Mouse (Mus musculus) liver, embryonic 16.5 days (tissue): ENCODE results near the gene Mettl21c. TPM values are rescaled to one million over a fixed set of nuclear protein-coding genes. Genes with fewer than 3 reads are reported as not detected.
"Not testable (repeated sequence)": the region's sequence is repeated elsewhere in the genome, so short reads cannot be mapped to it uniquely, and the experiment has no call there.

Source experiments
- ATAC-seq: fragments of 200-750 bp; cut with Nextera tagmentation; 2 replicates; pipeline ENCODE4 v1.8.0; 2017; ENCODE audit warnings: low read depth, mild to moderate bottlenecking, moderate number of reproducible peaks, moderate library complexity
- H3K27ac ChIP-seq: fragments of 300-500 bp; sonication (generic); 2 replicates; pipeline ENCODE4 v1.5.1; 2014; ENCODE audit warnings: mild to moderate bottlenecking, low read length
- H3K27me3 ChIP-seq: fragments of 300-500 bp; sonication (generic); 2 replicates; pipeline ENCODE4 v1.6.1; 2014; ENCODE audit warnings: low read depth, low read length, mixed read lengths; ENCODE audit not compliant: control insufficient read depth, insufficient read depth
- H3K36me3 ChIP-seq: fragments of 300-500 bp; sonication (generic); 2 replicates; pipeline ENCODE4 v1.6.1; 2014; ENCODE audit warnings: mild to moderate bottlenecking; ENCODE audit not compliant: control insufficient read depth, insufficient read depth
- H3K4me1 ChIP-seq: fragments of 300-500 bp; sonication (generic); 2 replicates; pipeline ENCODE4 v1.6.1; 2014; ENCODE audit warnings: low read depth, low read length, mixed read lengths; ENCODE audit not compliant: control insufficient read depth
- H3K4me2 ChIP-seq: fragments of 300-500 bp; sonication (generic); 2 replicates; pipeline ENCODE4 v1.6.1; 2014; ENCODE audit warnings: low read depth, low read length, mixed read lengths
- H3K4me3 ChIP-seq: fragments of 300-500 bp; sonication (generic); 2 replicates; pipeline ENCODE4 v1.5.1; 2014; ENCODE audit warnings: low read depth, mild to moderate bottlenecking, low read length
- H3K9ac ChIP-seq: fragments of 300-500 bp; sonication (generic); 2 replicates; pipeline ENCODE4 v1.6.1; 2014; ENCODE audit warnings: low read depth, low read length
- H3K9me3 ChIP-seq: fragments of 300-500 bp; sonication (generic); replicated peaks from 2 replicates; pipeline ENCODE4 v1.6.1; 2016; ENCODE audit warnings: low read length; ENCODE audit not compliant: control insufficient read depth
- WGBS: fragments of 180-500 bp; shearing (Covaris S2); extraction: QIAGEN DNeasy Blood & Tissue Kit; methylation state at CpG from one replicate; pipeline ENCODE4 v1.1.7; 2014; ENCODE audit not compliant: insufficient replicate concordance; 5-methylcytosine and 5-hydroxymethylcytosine counted together
- polyA plus RNA-seq: library from polyadenylated mRNA; unstranded; fragments of >200 nt; fragmentation: Nextera tagmentation; extraction: Ambion mirVana; gene quantifications from 2 replicates; pipeline ENCODE4 v1.2.1, GENCODE M21; 2015

Gene Mettl21c
- polyA plus RNA-seq, result 0.11 TPM in 1 of 2 replicates, not detected in the other

DNA sequence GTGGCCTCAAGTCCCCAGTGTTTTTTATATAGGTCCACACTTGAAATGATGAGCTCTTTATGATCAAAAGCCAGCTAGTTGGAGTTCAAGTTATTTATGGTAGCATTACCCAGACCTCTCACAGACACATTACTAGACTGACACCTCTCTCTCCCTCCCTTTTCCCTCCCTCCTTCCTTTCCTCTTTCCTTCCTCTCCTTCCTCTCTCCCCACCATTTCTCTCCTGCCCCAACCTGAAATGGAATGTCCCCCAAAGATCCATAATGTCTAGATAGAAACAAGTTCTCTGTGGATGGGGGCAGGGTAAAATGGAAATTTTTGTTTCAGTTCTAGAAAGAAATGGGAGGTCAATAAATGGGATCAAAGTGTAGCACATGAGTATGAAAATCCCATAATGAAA is at the start of gene Mettl21c:
Mettl21c (minus strand) TSS at position 101 of the 400 bp plus-strand sequence.
- Histone ChIP-seq H3K36me3 (no peaks in the 10 kb centered on the region), H3K9me3 (no peaks in the 10 kb centered on the region), H3K27me3 (no peaks in the 10 kb centered on the region), H3K4me2 (no peak within 1 kb of the TSS), H3K4me1 (no peaks in the 10 kb centered on the region), H3K9ac (no peak within 1 kb of the TSS), H3K4me3 (no peak within 1 kb of the TSS), H3K27ac (no peak within 1 kb of the TSS)
- ATAC-seq, result no peak

GRCm38 (mm10) chr1:44064625-44065024 is 44.8 kb upstream of the Mettl21c start:
- H3K4me3 ChIP-seq, result no peak overlapping the region
- ATAC-seq, result no peak
- H3K9ac ChIP-seq, result no peak overlapping the region
- H3K4me1 ChIP-seq, result no peaks in the 10 kb centered on the region
- H3K36me3 ChIP-seq, result no peaks in the 10 kb centered on the region
- H3K9me3 ChIP-seq, result no peaks in the 10 kb centered on the region
- no peak overlapping the region for H3K27ac ChIP-seq
- no peak overlapping the region for H3K4me2 ChIP-seq
- H3K27me3 ChIP-seq, result no peaks in the 10 kb centered on the region
- 0% methylated on average over 1 of the region's 1 CpGs for WGBS

- no peak overlapping the region for H3K9ac ChIP-seq
- no peak for ATAC-seq
- WGBS, result 87% methylated on average over 6 of the region's 6 CpGs
- no peak overlapping the region for H3K4me3 ChIP-seq
- H3K27ac ChIP-seq, result no peak overlapping the region
- H3K9me3 ChIP-seq, result no peaks in the 10 kb centered on the region
- no peaks in the 10 kb centered on the region for H3K4me1 ChIP-seq
- H3K36me3 ChIP-seq, result no peaks in the 10 kb centered on the region
- H3K27me3 ChIP-seq, result no peaks in the 10 kb centered on the region
- H3K4me2 ChIP-seq, result no peak overlapping the region
Measured at GRCm38 (mm10) chr1:44063439-44063838, 43.6 kb upstream of the Mettl21c start.

DNA sequence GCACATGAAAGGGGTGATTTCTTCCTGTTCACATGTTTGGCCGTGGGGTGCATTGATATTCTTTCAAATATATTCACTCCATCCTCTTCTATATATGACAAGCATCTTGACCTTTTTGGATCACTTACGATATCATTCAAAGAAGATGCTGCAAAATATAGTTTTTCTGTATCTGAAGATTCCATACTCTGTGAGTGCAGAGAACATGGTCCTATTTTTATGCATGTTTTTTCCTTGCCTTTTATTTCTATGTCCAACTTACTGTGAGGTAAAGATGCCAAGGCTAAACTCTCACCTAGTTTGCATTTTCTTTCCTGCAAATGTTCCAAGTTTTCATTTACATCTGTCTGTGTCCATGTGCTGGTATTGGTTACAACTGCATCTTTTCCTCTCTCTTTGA is 42.0 kb upstream of the Mettl21c start, which contains the start of gene Gm8251:
Gm8251 (minus strand) TSS at position 101 of the 400 bp plus-strand sequence.
- no peak for ATAC-seq
- 50% methylated on average over 2 of the region's 2 CpGs for WGBS
- H3K27me3 ChIP-seq, result no peaks in the 10 kb centered on the region

GRCm38 (mm10) chr1:44057805-44058204 is 38.0 kb upstream of the Mettl21c start:
- Histone ChIP-seq H3K27ac (no peak overlapping the region), H3K27me3 (no peaks in the 10 kb centered on the region), H3K4me1 (no peaks in the 10 kb centered on the region), H3K36me3 (no peaks in the 10 kb centered on the region), H3K9ac (no peak overlapping the region), H3K4me3 (no peak overlapping the region), H3K9me3 (no peaks in the 10 kb centered on the region), H3K4me2 (no peak overlapping the region)
- no peak for ATAC-seq
- WGBS, result 54% methylated on average over 3 of the region's 3 CpGs

More for the DNA sequence above, 42.0 kb upstream of the Mettl21c start, which contains the start of gene Gm8251:
- Histone ChIP-seq H3K4me2 (no peak within 1 kb of the TSS), H3K27ac (no peak within 1 kb of the TSS), H3K9ac (no peak within 1 kb of the TSS), H3K36me3 (no peaks in the 10 kb centered on the region), H3K4me1 (no peaks in the 10 kb centered on the region), H3K9me3 (no peaks in the 10 kb centered on the region), H3K4me3 (no peak within 1 kb of the TSS)

DNA sequence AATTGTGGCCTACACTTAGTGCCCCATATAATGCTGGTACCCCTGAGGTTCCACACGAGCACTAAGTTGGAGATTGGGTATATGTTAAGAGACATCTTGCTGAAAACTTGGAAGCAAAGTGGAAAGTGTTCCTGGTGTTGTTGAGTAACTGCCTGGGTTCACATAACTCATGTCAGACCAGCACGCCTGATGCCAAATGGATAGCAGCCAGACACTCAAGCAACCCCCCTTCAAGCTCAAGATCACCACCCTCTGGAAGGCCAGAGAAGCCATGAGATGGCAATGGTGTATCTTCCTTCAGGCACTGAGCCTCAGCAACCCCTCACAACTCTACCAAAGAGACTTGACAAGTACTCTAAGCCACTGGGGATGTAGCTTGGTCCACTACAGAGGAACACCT is 26.7 kb upstream of the Mettl21c start:
- no peak for ATAC-seq
- Histone ChIP-seq H3K27ac (no peak overlapping the region), H3K4me2 (no peak overlapping the region), H3K27me3 (no peaks in the 10 kb centered on the region), H3K4me1 (no peaks in the 10 kb centered on the region), H3K9ac (no peak overlapping the region), H3K4me3 (no peak overlapping the region), H3K36me3 (no peaks in the 10 kb centered on the region), H3K9me3 (no peaks in the 10 kb centered on the region)
- 66% methylated on average over 2 of the region's 2 CpGs for WGBS

DNA sequence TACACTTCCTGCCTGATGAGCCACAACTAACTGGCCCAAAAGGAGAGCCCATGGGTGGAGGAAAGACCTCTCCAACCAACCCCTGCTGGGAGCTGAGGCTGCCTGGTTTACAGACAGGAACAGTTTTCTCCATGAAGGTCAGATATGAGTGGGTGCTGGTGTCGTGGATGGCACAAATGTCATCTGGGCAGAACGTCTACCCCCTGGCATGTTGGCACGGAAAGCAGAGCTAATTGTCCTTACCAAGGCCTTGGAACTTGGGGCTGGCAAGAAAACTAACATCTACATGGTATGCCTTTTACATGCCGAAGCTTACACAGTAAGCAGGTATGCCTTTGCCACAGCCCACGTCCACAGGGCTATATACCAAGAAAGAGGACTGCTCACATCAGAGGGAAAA is 25.9 kb upstream of the Mettl21c start:
- 55% methylated on average over 5 of the region's 5 CpGs for WGBS
- H3K4me2 ChIP-seq, result not testable (repeated sequence)

GRCm38 (mm10) chr1:44042555-44042915 is 22.7 kb upstream of the Mettl21c start:
- Histone ChIP-seq H3K27me3 (no peaks in the 10 kb centered on the region), H3K9me3 (no peaks in the 10 kb centered on the region), H3K4me1 (no peaks in the 10 kb centered on the region), H3K4me3 (peak overlapping the region; percentile 55), H3K36me3 (no peaks in the 10 kb centered on the region), H3K9ac (no peak overlapping the region; the same call in 1 of the 2 replicates), H3K4me2 (peak overlapping the region; percentile 65), H3K27ac (no peak overlapping the region)
- ATAC-seq, result no peak
- WGBS, result 6% methylated on average over 6 of the region's 6 CpGs

More for the DNA sequence above, 25.9 kb upstream of the Mettl21c start:
- not testable (repeated sequence) for H3K9ac ChIP-seq, H3K27me3 ChIP-seq, ATAC-seq, H3K9me3 ChIP-seq, H3K27ac ChIP-seq, H3K4me1 ChIP-seq, H3K36me3 ChIP-seq, H3K4me3 ChIP-seq

DNA sequence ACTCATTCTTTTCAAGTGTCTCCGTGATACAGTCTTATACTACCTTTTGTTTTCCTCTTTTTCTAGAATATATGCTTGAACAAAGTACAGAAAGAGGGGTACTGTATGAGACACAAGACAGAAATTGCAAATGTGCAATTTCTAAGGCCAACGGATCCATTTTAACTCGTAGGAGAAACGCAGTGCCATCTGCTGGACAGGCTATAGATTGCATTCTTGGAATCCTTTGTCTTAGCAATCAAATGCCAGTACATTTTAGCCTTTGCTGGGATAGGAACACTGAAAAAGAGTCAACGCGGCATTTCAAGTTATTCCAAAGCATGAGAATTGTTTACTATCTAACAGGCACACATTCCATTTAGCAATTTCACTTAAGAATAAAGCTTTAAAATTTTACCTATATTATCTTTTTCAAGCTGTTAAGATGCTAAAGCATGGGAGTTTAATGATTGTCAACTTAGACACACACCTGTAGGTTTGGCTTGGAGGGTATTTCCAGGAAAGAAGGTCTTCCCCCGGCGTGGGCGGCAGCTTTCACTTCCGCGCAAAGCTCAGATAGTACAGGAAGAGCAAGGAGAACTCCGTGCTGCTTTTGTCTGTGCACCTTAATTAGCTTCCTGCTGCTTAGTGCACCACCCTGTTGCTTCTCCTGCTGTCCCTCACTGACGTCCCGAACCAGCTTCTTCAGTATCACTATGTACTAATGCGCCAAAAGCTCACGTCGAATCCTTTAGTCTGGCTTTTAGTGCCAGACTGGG is 22.1 kb upstream of the Mettl21c start:
- H3K9me3 ChIP-seq, result no peaks in the 10 kb centered on the region
- no peaks in the 10 kb centered on the region for H3K27me3 ChIP-seq
- H3K27ac ChIP-seq, result no peak overlapping the region
- peak overlapping the region; percentile 55 for H3K4me3 ChIP-seq
- ATAC-seq, result no peak
- peak overlapping the region; percentile 65 for H3K4me2 ChIP-seq
- no peaks in the 10 kb centered on the region for H3K4me1 ChIP-seq
- no peaks in the 10 kb centered on the region for H3K36me3 ChIP-seq
- under 1% methylated on average over 17 of the region's 17 CpGs for WGBS
- peak overlapping the region; percentile 39 for H3K9ac ChIP-seq
